Mouse (Mus musculus): ENCODE data around the gene Arl6ip4.

DNA sequence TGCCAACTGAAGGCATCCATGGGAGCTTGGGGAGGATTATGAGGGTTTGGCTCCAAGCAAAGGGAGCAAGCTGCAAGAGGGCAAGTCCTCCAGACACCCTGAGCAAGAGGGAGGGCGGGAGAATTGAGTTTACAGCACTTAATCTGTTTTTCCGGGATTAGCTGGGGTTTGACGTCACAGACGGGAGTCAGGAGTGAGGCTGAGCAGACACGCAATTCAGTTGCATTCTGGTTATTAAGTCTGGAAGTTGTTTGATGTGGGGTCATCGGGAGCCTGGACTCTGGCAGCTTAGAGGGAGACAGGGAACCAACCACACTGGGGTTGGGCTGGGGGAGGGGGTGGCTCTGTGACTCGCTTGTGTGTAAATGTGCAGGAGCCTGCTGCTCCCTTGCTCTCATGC is 43.6 kb downstream of the Arl6ip4 start:
- TF ChIP-seq CTCF (IDR thresholded peaks at IDR 0.05; ENCODE audit: low read depth, low read length) (no peak), POLR2A (IDR thresholded peaks at IDR 0.05; ENCODE audit: insufficient read depth, low read length) (no peak), EP300 (IDR thresholded peaks at IDR 0.05; ENCODE audit: insufficient read depth, low read depth, low read length) (no peak)
